Mouse (Mus musculus): ENCODE results near the gene Colec11.

The Colec11 gene

GRCm38 (mm10) chr12:28602259-28602658 lies 20.9 kb downstream of the Colec11 start:
- no peak for DNase-seq (ENCODE audit: low read depth, low spot score)

GRCm38 (mm10) chr12:28598526-28598991 lies 24.6 kb downstream of the Colec11 start:
- no peak for DNase-seq (ENCODE audit: low read depth, low spot score)

GRCm38 (mm10) chr12:28598110-28598509 lies 25.1 kb downstream of the Colec11 start:
- DNase-seq (ENCODE audit: low read depth, low spot score): no peak

GRCm38 (mm10) chr12:28597699-28598098 lies 25.5 kb downstream of the Colec11 start:
- no peak for DNase-seq (ENCODE audit: low read depth, low spot score)

- DNase-seq (ENCODE audit: low read depth, low spot score): no peak
Observed at GRCm38 (mm10) chr12:28596851-28597250, 26.3 kb downstream of the Colec11 start.

GRCm38 (mm10) chr12:28590428-28590827 lies 32.7 kb downstream of the Colec11 start:
- no peak for DNase-seq (ENCODE audit: low read depth, low spot score)

GRCm38 (mm10) chr12:28589090-28589868 lies 33.9 kb downstream of the Colec11 start:
- DNase-seq (ENCODE audit: low read depth, low spot score): peak; percentile 87

GRCm38 (mm10) chr12:28587949-28588348 lies 35.2 kb downstream of the Colec11 start:
- peak; percentile 90 for DNase-seq (ENCODE audit: low read depth, low spot score)

GRCm38 (mm10) chr12:28584036-28584435 lies 39.1 kb downstream of the Colec11 start:
- no peak for DNase-seq (ENCODE audit: low read depth, low spot score)

GRCm38 (mm10) chr12:28582423-28582822 lies 40.8 kb downstream of the Colec11 start, which contains the start of gene Allc:
TSS of gene Allc (minus strand) at chr12:28582523.
- DNase-seq (ENCODE audit: low read depth, low spot score): no peak

GRCm38 (mm10) chr12:28579132-28579531 lies 44.0 kb downstream of the Colec11 start:
- DNase-seq (ENCODE audit: low read depth, low spot score): no peak

GRCm38 (mm10) chr12:28578147-28578546 lies 45.0 kb downstream of the Colec11 start:
- no peak for DNase-seq (ENCODE audit: low read depth, low spot score)

GRCm38 (mm10) chr12:28575366-28576070 lies 47.7 kb downstream of the Colec11 start:
- no peak for DNase-seq (ENCODE audit: low read depth, low spot score)

GRCm38 (mm10) chr12:28572241-28572640 lies 50.9 kb downstream of the Colec11 start:
- DNase-seq (ENCODE audit: low read depth, low spot score): no peak

- DNase-seq (ENCODE audit: low read depth, low spot score): no peak
Observed at GRCm38 (mm10) chr12:28552299-28552698, 70.9 kb downstream of the Colec11 start, which contains the start of gene Dcdc2c. TSS of gene Dcdc2c (minus strand) at chr12:28552399.

- DNase-seq (ENCODE audit: low read depth, low spot score): no peak
Observed at GRCm38 (mm10) chr12:28551775-28552174, 71.4 kb downstream of the Colec11 start.

GRCm38 (mm10) chr12:28548887-28549286 lies 74.3 kb downstream of the Colec11 start:
- peak; percentile 9 for DNase-seq (ENCODE audit: low read depth, low spot score)
